Mouse (Mus musculus) cerebellum, postnatal 10 days (tissue): ENCODE measurements at regions not wholly inside any gene's neighbourhood (a gene's known extent, or its start where the extent isn't known, plus 50 kb on each side); places are given as distances from the start of the nearest gene placed in this dataset.
A peak's percentile ranks its signal among the peaks of the same experiment; 100 is the strongest.

ENCODE experiments used
- DNase-seq, 2 experiments: peaks; one replicate each; pipeline ENCODE4 v3.0.0; 2021; ENCODE audit warnings: mixed read lengths in 2 of 2

GRCm38 (mm10) chr10:117444761-117445160 lies 64.9 kb upstream of the Cpsf6 start:
- no peak for DNase-seq

DNA sequence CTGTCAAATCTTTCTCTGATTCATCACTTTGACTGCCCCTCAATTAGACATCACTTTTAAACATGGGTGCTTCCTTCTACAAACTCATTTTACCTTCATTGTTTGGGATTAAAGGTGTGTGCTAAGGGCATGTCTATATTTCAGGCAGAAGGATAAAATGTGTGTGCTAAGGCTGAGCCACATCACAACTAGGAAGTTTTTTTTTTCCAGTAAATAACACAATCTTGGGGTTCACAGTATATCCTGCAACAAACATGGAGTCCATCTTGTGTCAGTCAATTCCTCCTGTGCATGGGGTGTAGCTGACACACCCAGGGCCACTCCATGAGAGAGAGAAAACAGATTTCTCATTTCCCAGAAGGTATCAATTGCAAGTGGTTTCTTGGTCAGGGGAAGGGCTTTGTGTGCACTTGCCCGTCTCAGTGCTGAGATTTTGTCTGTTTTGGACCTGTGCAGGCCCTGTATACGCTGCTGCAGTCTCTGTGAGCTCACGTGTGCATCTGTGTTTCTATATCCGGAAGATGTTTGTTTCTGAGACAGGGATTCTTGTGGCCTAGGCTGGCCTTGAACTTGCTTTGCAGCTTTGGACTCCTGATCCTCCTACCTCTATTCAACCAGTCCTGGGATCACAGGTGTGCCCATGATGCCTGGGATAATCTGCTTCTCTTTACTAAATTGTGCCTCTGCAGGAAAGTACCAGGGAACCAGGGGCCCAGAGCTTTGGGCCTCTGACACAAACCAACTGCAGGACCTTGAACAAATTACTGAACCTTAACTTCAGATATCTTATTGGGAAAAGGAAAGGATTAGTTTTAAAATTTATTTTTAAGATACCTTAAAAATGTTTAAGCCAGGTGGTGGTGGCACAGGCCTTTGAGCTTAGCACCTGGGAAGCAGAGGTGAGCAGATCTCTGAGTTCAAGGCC lies 63.9 kb upstream of the Cpsf6 start:
- DNase-seq, result no peak

GRCm38 (mm10) chr10:117441979-117442803 lies 62.4 kb upstream of the Cpsf6 start:
- no peak for DNase-seq

DNA sequence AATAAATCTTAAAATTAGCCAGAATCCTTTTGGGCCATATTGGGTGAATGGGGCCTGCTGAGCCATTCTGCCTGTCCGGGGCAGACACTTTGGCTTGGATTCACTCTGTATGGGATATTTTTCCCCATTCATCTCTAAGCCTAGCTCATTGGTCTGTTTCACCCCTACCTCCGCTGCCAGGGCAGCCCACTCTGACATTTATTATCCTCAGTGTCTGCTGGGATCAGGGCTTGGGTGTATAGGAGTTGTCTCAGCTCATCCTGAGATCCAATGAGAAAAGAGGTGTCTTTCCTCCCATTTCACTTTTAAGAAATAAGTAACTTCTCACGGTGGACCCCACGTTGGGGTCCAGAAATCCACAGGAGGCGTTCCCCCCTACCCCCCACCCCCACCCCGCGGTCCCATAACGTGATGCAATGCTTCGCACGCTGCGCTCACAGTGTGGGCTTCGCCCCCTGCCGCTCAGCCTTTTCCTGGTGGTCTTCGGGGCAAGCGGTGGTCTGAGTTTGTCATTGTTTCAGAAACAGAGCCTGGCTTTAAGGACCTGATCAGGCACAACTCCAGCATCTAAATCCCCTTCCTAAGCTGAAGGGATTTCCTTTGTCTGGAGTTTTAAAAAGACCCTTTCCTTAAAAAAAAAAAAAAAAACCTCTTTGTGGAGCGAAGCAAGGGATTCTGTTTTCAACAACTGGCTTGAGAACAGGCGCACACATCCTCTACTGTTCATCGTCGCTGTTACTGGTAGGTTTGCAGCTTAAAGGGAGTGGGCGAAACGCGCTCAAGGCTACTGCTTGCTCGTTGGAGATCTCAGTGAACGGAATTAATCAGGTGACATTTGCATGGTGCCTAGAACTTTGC lies 61.5 kb upstream of the Cpsf6 start:
- DNase-seq, result no peak

- no peak for DNase-seq
These were observed 60.6 kb upstream of the Cpsf6 start for GRCm38 (mm10) chr10:117440225-117440976.

DNA sequence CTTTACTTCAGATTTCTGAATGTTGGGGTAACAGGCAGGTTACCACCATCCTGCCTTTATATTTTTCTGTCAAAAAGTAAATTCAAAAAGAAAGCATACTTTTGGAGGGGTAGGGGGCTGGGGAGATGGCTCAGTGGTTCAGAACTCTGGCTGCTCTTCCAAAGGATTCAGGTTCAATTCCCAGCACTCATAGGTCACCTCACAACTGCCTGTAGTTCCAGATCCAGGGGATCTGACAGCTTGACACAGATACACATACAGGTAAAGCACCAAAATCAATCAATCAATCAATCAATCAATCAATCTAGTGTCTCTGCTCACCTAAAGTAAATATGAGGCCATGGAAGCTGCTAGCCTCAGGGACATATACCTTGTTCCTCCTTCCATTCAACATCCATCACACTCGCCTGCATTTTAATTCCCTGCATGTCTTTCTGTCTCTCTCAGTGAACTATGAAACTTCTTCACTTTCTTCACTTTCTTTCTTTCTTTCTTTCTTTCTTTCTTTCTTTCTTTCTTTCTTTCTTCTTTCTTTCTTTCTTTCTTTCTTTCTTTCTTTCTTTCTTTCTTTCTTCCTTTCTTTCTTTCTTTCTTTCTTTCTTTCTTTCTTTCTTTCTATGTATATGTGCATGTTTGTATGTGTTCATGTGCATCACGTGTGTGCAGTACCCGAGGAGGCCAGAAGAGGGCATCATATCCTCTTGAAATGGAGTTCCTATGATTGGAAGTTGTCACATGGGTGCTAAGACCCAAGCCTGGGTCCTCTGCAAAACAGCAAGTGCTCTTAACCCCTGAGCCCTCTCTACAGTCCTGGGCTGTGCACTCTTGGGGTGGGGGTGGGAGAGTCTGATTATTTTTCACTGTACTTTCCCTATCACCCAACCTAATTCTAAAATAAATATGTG lies 59.6 kb upstream of the Cpsf6 start:
- DNase-seq, result no peak

DNA sequence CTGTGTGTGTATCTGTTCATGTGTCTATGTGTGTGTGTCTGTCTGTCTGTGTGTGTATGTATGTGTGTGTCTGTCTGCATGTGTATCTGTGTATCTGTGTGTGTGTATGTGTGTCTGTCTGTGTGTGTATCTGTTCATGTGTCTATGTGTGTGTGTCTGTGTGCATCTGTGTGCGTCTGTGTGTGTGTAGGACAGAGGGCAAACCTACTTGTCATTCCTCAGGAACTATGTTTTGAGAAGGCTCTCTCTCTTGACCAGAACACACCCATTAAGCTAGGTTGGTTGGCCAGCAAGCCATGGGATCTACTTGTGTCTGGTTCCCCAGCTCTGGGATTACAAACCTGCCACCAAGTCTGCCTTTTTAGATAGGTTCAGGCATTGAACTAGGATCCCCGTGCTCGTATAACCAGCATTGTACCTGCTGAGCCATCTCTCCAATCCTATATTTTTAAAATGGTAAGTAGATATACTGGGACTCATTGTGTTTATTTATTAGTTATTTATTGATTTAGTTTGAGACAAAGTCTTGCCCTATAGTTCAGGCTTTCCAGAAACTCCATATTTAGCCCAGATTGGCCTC lies 58.9 kb upstream of the Cpsf6 start:
- no peak for DNase-seq

DNA sequence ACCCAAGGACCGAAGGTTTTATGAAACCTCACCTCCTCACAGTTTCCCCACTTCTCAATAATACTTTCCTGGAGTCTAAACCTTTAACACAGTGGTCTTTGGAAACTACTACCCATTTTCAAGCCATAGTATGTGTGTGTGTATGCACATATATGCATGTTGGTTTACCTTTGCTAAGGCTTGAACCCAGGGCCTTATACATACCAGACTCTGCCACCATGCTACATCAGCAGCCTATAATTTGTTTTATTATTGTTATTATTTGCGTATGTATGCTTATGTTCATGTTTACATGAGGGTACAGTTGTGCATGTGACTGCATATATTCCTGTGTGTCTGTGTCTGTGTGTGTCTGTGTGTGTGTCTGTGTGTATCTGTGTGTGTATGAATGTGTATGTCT lies 58.2 kb upstream of the Cpsf6 start:
- DNase-seq, result no peak

DNA sequence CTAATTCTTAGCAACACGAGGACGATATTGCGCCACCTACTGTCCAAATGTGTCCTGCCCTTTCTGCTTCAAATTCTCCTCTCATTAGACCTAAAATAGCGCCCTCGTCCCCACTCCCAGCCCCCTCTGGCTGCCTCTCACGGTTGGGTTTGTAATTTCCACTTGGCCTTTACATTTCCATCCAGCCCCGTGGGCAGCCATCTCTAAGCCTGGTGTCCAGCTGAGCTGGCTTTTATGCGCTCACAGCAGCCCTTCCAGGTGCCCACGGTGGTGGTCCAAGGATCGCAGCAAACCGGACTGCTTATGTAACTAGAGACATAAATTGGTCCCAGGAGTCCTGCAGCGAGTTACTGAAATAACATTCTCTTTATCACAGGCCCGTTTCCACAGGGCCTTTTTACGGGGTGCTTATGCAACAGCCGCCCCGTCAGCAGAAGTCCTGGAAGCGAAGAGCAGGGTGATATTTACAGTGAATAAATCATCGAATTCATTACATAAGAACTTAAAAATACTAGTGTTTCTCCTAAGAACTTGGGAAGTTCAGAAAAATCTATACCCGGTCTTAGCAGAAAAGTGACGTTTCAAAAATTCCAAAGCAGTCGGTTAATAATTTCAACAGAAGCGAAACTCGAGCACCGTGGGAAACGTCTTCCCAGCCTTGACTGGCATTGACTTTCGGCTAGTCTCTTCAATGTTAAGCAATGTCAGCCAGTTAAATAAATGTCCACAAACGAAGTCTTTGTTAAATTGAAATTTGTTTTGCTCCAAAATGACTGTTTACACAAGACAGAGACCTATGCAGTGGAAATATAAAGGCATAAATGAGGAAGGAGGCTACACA lies 57.3 kb upstream of the Cpsf6 start:
- DNase-seq, result peak; percentile 69 to 80

DNA sequence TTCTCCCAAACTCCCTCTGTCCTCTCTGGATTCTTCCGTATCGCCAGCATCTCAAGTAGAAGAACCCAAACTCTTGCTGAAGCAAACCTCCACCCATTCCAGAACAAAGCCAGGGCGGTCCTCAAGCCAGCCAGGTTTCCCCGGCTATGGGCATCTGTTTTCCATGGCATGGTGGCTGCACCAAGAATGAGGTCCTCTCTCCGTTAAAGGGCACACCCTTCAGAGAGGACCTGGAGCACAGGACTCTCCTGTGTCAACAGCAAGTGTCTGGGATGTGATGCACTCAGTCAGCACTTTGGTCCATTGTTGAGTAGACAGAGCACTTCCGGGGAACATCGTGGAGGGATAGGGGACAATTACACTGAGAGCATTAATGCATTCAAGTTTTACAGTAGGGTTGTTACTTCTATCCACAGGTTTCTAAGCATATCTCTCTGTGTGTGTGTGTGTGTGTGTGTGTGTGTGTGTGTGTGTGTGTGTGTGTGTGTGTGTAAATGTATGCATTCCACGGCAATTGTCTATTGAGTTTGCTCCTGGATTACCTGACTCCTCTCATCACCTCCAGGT lies 56.6 kb upstream of the Cpsf6 start:
- DNase-seq, result no peak

DNA sequence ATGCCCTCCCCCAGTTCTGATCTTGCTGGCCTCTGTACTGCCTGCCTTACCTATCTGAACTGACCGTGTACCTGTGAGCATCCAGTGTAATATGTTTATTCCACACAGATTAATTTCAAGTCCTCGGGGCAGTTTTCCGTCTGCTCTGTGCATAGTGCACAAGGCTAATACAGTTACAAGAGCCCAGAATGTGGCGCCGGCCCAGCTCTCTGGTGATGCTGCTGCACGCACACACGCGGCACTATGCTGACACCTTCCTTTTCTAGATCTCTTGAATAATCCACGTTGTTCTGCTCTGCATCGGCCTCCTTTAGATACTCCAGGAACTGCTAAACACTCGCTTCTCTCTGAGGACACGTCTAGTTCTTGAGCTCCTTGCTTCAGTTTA lies 55.9 kb upstream of the Cpsf6 start:
- peak; percentile 34 to 46 for DNase-seq

- peak; percentile 97 to 99 for DNase-seq
These were observed 55.3 kb upstream of the Cpsf6 start for GRCm38 (mm10) chr10:117434871-117435733.

GRCm38 (mm10) chr10:117434293-117434842 lies 54.6 kb upstream of the Cpsf6 start:
- DNase-seq, result no peak

DNA sequence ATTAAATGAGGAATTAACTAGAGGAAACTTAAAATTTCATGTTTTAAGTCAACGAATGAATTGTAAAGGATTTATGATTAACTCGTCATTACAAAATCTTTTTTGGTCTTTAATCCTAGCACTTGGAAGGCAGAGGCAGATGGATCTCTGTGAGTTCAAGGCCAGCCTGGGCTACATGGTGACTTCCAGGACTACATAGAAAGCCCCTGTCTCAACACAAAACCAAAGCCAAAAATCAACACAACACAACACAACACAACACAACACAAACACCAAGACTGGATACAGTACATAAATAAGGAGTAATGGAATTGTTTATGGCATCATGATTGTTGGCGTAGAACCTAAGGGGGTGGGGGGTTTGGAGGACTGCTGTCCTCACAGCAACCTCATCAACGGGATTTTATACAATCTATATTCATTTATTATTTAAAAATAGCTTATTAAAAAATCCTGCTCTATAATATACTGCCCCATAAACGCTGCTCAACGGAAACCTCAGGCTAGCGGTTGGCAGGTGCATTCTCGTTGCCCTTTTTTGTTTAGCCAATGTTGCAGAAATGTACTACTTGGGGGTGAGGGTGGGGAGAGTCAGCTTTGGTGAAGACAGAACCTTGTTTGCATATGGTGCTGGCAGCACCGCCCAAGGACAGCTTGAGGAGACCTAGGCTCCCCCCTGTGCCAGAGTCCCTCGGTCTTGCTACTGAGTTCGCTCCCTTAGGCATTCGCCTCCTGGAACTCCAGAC lies 53.9 kb upstream of the Cpsf6 start:
- no peak for DNase-seq

GRCm38 (mm10) chr10:117432871-117433546 lies 53.2 kb upstream of the Cpsf6 start:
- no peak for DNase-seq

DNA sequence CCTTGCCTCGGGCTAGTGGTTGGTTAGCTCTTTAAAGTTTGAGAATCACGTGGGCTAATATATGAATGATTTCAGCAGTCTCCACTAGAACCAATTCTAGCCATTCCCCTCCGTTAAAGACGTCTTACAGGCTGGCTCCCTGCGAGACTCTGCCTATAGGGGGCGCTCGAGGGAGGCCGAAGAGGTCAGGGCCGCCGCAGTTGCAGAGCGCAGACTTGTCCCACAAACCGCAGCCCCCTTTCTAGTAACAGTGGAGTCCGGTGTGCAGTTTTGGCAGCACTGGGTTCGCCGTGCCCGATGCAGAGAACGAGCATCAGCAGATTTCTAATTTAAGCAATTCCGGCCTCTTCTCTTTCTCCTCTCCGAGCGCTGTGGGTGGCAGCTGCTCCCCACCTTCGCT lies 52.6 kb upstream of the Cpsf6 start:
- DNase-seq, result peak; percentile 90 to 94

DNA sequence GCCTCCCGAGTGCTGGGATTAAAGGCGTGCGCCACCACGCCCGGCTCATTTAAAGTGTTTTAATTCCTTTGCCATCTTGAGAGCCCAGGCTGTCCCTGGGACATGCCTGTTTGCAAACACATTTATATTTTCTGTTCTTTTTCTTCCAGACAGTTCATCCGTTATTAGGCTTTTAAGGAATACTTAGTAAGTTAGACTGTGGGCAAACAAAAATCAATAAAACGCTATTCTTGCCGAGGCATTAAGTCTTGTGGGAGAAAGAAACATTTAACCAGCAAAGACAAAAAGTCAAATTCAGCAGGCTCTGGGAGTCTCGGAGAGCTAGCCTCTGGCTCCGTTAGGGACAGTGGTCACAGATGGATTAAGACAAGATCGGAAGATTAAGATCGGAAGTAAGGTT lies 52.0 kb upstream of the Cpsf6 start:
- no peak for DNase-seq
